Mouse (Mus musculus): Measurements from ENCODE around the gene Hjurp. TPM values are rescaled to one million over a fixed set of nuclear protein-coding genes. Genes with fewer than 3 reads are reported as not detected.

Hjurp gene
- polyA plus RNA-seq, 1 experiment from 2014 or later, result 174 TPM

GRCm38 (mm10) chr1:88301121-88302014 lies 23.9 kb upstream of the Hjurp start:
- no peak overlapping the region for H3K4me3 ChIP-seq (ENCODE audit: low read depth, low read length)
- peaks cover 79% of the 10 kb centered on the region for H3K9me3 ChIP-seq (ENCODE audit: control insufficient read depth, low read length)
- H3K27ac ChIP-seq (replicated peaks; ENCODE audit: low read depth, low read length), result no peak overlapping the region
- H3K9ac ChIP-seq (ENCODE audit: low read length), result no peak overlapping the region
- no peaks in the 10 kb centered on the region for H3K4me1 ChIP-seq (ENCODE audit: control insufficient read depth, insufficient read depth, low read length)
- peak; percentile 4; the same call in 1 of the 2 replicates for ATAC-seq (ENCODE audit: insufficient number of reproducible peaks, low FRiP score, low TSS enrichment, low read depth)
- 71% methylated on average over 9 of the region's 9 CpGs for WGBS
- no peaks in the 10 kb centered on the region for H3K36me3 ChIP-seq (ENCODE audit: control insufficient read depth, insufficient read depth, low read length)
- H3K27me3 ChIP-seq (ENCODE audit: control insufficient read depth, insufficient read depth, low read length), result no peaks in the 10 kb centered on the region
- no peak overlapping the region for H3K4me2 ChIP-seq (ENCODE audit: low read depth, severe bottlenecking)
- DNase-seq (ENCODE audit: low spot score), result peak; percentile 30

- ATAC-seq (ENCODE audit: insufficient number of reproducible peaks, low FRiP score, low TSS enrichment, low read depth) (peak; percentile 31), DNase-seq (ENCODE audit: low spot score) (peak; percentile 29)
- H3K27me3 ChIP-seq (ENCODE audit: control insufficient read depth, insufficient read depth, low read length), result no peaks in the 10 kb centered on the region
- WGBS, result 43% methylated on average over 5 of the region's 5 CpGs
- H3K9me3 ChIP-seq (ENCODE audit: control insufficient read depth, low read length), result peaks cover 80% of the 10 kb centered on the region
- no peak overlapping the region for H3K4me3 ChIP-seq (ENCODE audit: low read depth, low read length)
- no peak overlapping the region for H3K9ac ChIP-seq (ENCODE audit: low read length)
- H3K27ac ChIP-seq (replicated peaks; ENCODE audit: low read depth, low read length), result no peak overlapping the region
- no peaks in the 10 kb centered on the region for H3K36me3 ChIP-seq (ENCODE audit: control insufficient read depth, insufficient read depth, low read length)
- H3K4me1 ChIP-seq (ENCODE audit: control insufficient read depth, insufficient read depth, low read length), result no peaks in the 10 kb centered on the region
- H3K4me2 ChIP-seq (ENCODE audit: low read depth, severe bottlenecking), result no peak overlapping the region
These were observed 23.0 kb upstream of the Hjurp start for GRCm38 (mm10) chr1:88300301-88301050.

- DNase-seq (ENCODE audit: low spot score), result peak; percentile 22
- no peaks in the 10 kb centered on the region for H3K4me1 ChIP-seq (ENCODE audit: control insufficient read depth, insufficient read depth, low read length)
- no peak overlapping the region for H3K4me3 ChIP-seq (ENCODE audit: low read depth, low read length)
- H3K9ac ChIP-seq (ENCODE audit: low read length), result no peak overlapping the region
- peaks cover 74% of the 10 kb centered on the region for H3K9me3 ChIP-seq (ENCODE audit: control insufficient read depth, low read length)
- ATAC-seq (ENCODE audit: insufficient number of reproducible peaks, low FRiP score, low TSS enrichment, low read depth), result no peak
- H3K36me3 ChIP-seq (ENCODE audit: control insufficient read depth, insufficient read depth, low read length), result no peaks in the 10 kb centered on the region
- H3K27ac ChIP-seq (replicated peaks; ENCODE audit: low read depth, low read length), result no peak overlapping the region
- no peak overlapping the region for H3K4me2 ChIP-seq (ENCODE audit: low read depth, severe bottlenecking)
- WGBS, result 87% methylated on average over 2 of the region's 2 CpGs
- no peaks in the 10 kb centered on the region for H3K27me3 ChIP-seq (ENCODE audit: control insufficient read depth, insufficient read depth, low read length)
These were observed 22.1 kb upstream of the Hjurp start for GRCm38 (mm10) chr1:88299529-88299945.

- H3K4me2 ChIP-seq (ENCODE audit: low read depth, severe bottlenecking), result no peak overlapping the region
- no peaks in the 10 kb centered on the region for H3K36me3 ChIP-seq (ENCODE audit: control insufficient read depth, insufficient read depth, low read length)
- no peaks in the 10 kb centered on the region for H3K27me3 ChIP-seq (ENCODE audit: control insufficient read depth, insufficient read depth, low read length)
- H3K9me3 ChIP-seq (ENCODE audit: control insufficient read depth, low read length), result peaks cover 71% of the 10 kb centered on the region
- DNase-seq (ENCODE audit: low spot score), result peak; percentile 24
- no peak overlapping the region for H3K27ac ChIP-seq (replicated peaks; ENCODE audit: low read depth, low read length)
- no peak overlapping the region for H3K9ac ChIP-seq (ENCODE audit: low read length)
- ATAC-seq (ENCODE audit: insufficient number of reproducible peaks, low FRiP score, low TSS enrichment, low read depth), result no peak
- no peak overlapping the region for H3K4me3 ChIP-seq (ENCODE audit: low read depth, low read length)
- 71% methylated on average over 4 of the region's 4 CpGs for WGBS
- no peaks in the 10 kb centered on the region for H3K4me1 ChIP-seq (ENCODE audit: control insufficient read depth, insufficient read depth, low read length)
These were observed 21.5 kb upstream of the Hjurp start for GRCm38 (mm10) chr1:88298686-88299528.

- Histone ChIP-seq H3K4me1 (ENCODE audit: control insufficient read depth, insufficient read depth, low read length) (no peaks in the 10 kb centered on the region), H3K4me2 (ENCODE audit: low read depth, severe bottlenecking) (no peak overlapping the region), H3K9ac (ENCODE audit: low read length) (no peak overlapping the region), H3K27me3 (ENCODE audit: control insufficient read depth, insufficient read depth, low read length) (no peaks in the 10 kb centered on the region), H3K27ac (replicated peaks; ENCODE audit: low read depth, low read length) (no peak overlapping the region), H3K4me3 (ENCODE audit: low read depth, low read length) (no peak overlapping the region), H3K9me3 (ENCODE audit: control insufficient read depth, low read length) (peaks cover 63% of the 10 kb centered on the region), H3K36me3 (ENCODE audit: control insufficient read depth, insufficient read depth, low read length) (no peaks in the 10 kb centered on the region)
- no peak for ATAC-seq (ENCODE audit: insufficient number of reproducible peaks, low FRiP score, low TSS enrichment, low read depth)
- WGBS, result 68% methylated on average over 7 of the region's 7 CpGs
- DNase-seq (ENCODE audit: low spot score), result peak; percentile 36
These were observed 20.2 kb upstream of the Hjurp start for GRCm38 (mm10) chr1:88297480-88298258.

GRCm38 (mm10) chr1:88296171-88296920 lies 18.9 kb upstream of the Hjurp start:
- Histone ChIP-seq H3K36me3 (ENCODE audit: control insufficient read depth, insufficient read depth, low read length) (no peaks in the 10 kb centered on the region), H3K27ac (replicated peaks; ENCODE audit: low read depth, low read length) (no peak overlapping the region), H3K4me3 (ENCODE audit: low read depth, low read length) (no peak overlapping the region), H3K27me3 (ENCODE audit: control insufficient read depth, insufficient read depth, low read length) (no peaks in the 10 kb centered on the region), H3K4me1 (ENCODE audit: control insufficient read depth, insufficient read depth, low read length) (no peaks in the 10 kb centered on the region), H3K9ac (ENCODE audit: low read length) (no peak overlapping the region), H3K4me2 (ENCODE audit: low read depth, severe bottlenecking) (no peak overlapping the region), H3K9me3 (ENCODE audit: control insufficient read depth, low read length) (peaks cover 60% of the 10 kb centered on the region)
- ATAC-seq (ENCODE audit: insufficient number of reproducible peaks, low FRiP score, low TSS enrichment, low read depth) (peak; percentile 23; the same call in 1 of the 2 replicates), DNase-seq (ENCODE audit: low spot score) (peak; percentile 28)
- 81% methylated on average over 4 of the region's 4 CpGs for WGBS

- no peaks in the 10 kb centered on the region for H3K36me3 ChIP-seq (ENCODE audit: control insufficient read depth, insufficient read depth, low read length)
- no peak for ATAC-seq (ENCODE audit: insufficient number of reproducible peaks, low FRiP score, low TSS enrichment, low read depth)
- WGBS, result 22% methylated on average over 1 of the region's 1 CpGs
- H3K9ac ChIP-seq (ENCODE audit: low read length), result no peak overlapping the region
- H3K4me3 ChIP-seq (ENCODE audit: low read depth, low read length), result no peak overlapping the region
- H3K27ac ChIP-seq (replicated peaks; ENCODE audit: low read depth, low read length), result no peak overlapping the region
- DNase-seq (ENCODE audit: low spot score), result no peak
- H3K4me1 ChIP-seq (ENCODE audit: control insufficient read depth, insufficient read depth, low read length), result no peaks in the 10 kb centered on the region
- H3K4me2 ChIP-seq (ENCODE audit: low read depth, severe bottlenecking), result no peak overlapping the region
- H3K9me3 ChIP-seq (ENCODE audit: control insufficient read depth, low read length), result peaks cover 53% of the 10 kb centered on the region
- no peaks in the 10 kb centered on the region for H3K27me3 ChIP-seq (ENCODE audit: control insufficient read depth, insufficient read depth, low read length)
These were observed 17.2 kb upstream of the Hjurp start for GRCm38 (mm10) chr1:88294650-88295049.
